Comparison of ENCODE assay signal across 8 mouse cellular contexts in the genomic region with DNA sequence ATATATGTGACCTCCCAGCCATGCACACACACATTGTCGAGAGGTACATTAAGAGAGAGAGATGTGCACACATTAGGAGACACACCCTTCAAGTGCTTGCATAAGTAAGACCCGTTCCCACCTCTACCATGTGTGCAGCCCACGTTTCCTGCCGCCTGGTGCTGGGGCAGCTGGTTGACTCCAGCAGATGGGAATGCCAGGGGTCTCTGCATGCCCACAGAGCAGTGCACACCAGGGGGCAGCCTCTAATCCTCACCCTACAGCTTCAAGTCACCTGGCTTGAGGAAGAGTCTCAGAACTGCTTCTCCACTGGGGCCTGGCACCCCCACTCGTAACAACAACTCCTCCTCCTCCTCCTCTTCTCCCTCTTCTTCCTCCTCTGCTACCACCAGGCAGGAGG. TPM values are rescaled to one million over a fixed set of nuclear protein-coding genes. Genes with fewer than 3 reads are reported as not detected.
A peak's percentile ranks its signal among the peaks of the same experiment; 100 is the strongest.
DNase-seq lines count a peak whose midpoint lies in the region; ATAC-seq lines count a peak whose summit lies in the region.

No protein-coding gene starts in this region.

- 21% methylated on average over 5 of the region's 5 CpGs for WGBS in heart, embryonic 12.5 days
- 25% methylated on average over 5 of the region's 5 CpGs for WGBS in intestine, embryonic 15.5 days

- H3K27me3 ChIP-seq in heart, embryonic 12.5 days (replicated peaks) = no peaks in the 10 kb centered on the region
- H3K27me3 ChIP-seq in intestine, embryonic 15.5 days (replicated peaks) = no peaks in the 10 kb centered on the region

- H3K27ac ChIP-seq in heart, embryonic 12.5 days (ENCODE audit: poor library complexity, severe bottlenecking) = peak overlapping the region; percentile 58; the same call in 1 of the 2 replicates
- H3K27ac ChIP-seq in intestine, embryonic 15.5 days = peak overlapping the region; percentile 68; the same call in 1 of the 2 replicates

- H3K36me3 ChIP-seq in heart, embryonic 12.5 days = no peaks in the 10 kb centered on the region
- no peaks in the 10 kb centered on the region for H3K36me3 ChIP-seq in intestine, embryonic 15.5 days

- peaks cover 93% of the 10 kb centered on the region for H3K4me1 ChIP-seq in heart, embryonic 12.5 days (replicated peaks)
- H3K4me1 ChIP-seq in intestine, embryonic 15.5 days (replicated peaks) = peaks cover 84% of the 10 kb centered on the region

- no peaks in the 10 kb centered on the region for H3K9me3 ChIP-seq in heart, embryonic 12.5 days (replicated peaks)
- H3K9me3 ChIP-seq in intestine, embryonic 15.5 days = no peaks in the 10 kb centered on the region

- no peak overlapping the region for H3K4me3 ChIP-seq in heart, embryonic 12.5 days
- H3K4me3 ChIP-seq in intestine, embryonic 15.5 days (replicated peaks) = no peak overlapping the region

- peak overlapping the region; percentile 46 for H3K9ac ChIP-seq in heart, embryonic 12.5 days
- H3K9ac ChIP-seq in intestine, embryonic 15.5 days = no peak overlapping the region

- DNase-seq in heart, postnatal 14 days = no peak
- DNase-seq in retina, postnatal 1 day = peak; percentile 49
- DNase-seq in retina, embryonic 14.5 days (ENCODE audit: low spot score) = no peak
- DNase-seq in Muller cell, postnatal 12 days (ENCODE audit: inconsistent ontology term) = no peak
- DNase-seq in cerebellum, adult 8-10 months = no peak
- DNase-seq in spleen, postnatal 14 days (ENCODE audit: low spot score in 2 of 2) = no peak

- peak overlapping the region; percentile 43 for H3K4me2 ChIP-seq in heart, embryonic 12.5 days
- H3K4me2 ChIP-seq in intestine, embryonic 15.5 days (replicated peaks) = peak overlapping the region; percentile 40

- no peak for ATAC-seq in heart, embryonic 12.5 days (ENCODE audit: insufficient number of reproducible peaks, low FRiP score)
- peak; percentile 14; the same call in 1 of the 2 replicates for ATAC-seq in intestine, embryonic 15.5 days

- intact Hi-C loops in heart, postnatal 14 days (cut with DNase I) = no loop called here

RNA-seq across cellular contexts. Expression of gene Bahcc1, which starts 19.7 kb away (rescaled TPM):
- 6.5 and 7.6 TPM in 2 replicates for polyA plus RNA-seq in heart, embryonic 12.5 days (2016; fragmentation: Nextera tagmentation; extraction: Ambion mirVana)
- total RNA-seq in heart, postnatal 14 days (2021) = 10 to 100 TPM in 1 of 2 experiments, 1 to 10 TPM in 1; 7.8 to 10.0 TPM
- 5.8 and 7.1 TPM in 2 replicates for polyA plus RNA-seq in intestine, embryonic 15.5 days (2015; fragmentation: Nextera tagmentation; extraction: Ambion mirVana)
